Mouse (Mus musculus): ENCODE results near the gene Myo5a.
"Not testable (repeated sequence)": the region's sequence is repeated elsewhere in the genome, so short reads cannot be mapped to it uniquely, and the experiment has no call there.

Gene Myo5a

DNA sequence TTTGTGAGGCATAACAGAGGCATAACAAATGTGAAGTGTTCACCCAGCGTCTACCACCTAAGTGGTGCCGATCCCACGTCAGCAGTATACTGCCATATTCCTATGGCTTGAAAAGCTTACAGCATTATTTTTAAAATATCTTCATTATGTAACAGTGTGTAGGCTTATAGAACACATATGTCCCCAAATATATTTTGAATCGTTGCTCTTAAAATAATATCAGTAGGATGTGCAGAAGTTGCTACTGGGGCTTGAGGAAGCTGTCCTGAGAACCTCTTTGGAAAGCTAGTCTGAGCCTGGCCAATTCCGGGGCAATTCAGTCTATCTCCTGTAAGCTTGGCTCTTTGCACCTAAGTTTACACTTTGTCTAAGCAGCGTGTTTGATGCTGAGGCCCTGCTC lies 177.1 kb downstream of the Myo5a start:
- no peak for DNase-seq (ENCODE audit: low read depth, low spot score)

DNA sequence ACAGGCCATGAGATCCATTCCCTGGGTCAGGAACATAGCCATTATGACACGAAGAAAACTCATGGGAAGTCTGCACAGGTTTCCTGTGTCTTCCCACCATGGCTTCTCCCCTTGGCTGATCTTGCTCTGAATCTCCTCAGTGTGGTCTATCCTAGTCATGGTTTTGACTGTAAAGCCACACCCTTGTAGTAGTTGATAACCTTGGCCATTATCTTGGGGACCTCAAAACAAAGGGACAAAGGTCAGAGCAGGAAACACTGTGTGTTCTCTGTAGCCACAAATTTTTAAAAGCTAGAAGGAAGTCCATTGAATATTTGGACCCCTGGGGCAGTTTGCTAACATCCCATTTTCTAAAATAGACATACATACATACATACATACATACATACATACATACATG lies 177.5 kb downstream of the Myo5a start:
- DNase-seq (ENCODE audit: low read depth, low spot score) = no peak

DNA sequence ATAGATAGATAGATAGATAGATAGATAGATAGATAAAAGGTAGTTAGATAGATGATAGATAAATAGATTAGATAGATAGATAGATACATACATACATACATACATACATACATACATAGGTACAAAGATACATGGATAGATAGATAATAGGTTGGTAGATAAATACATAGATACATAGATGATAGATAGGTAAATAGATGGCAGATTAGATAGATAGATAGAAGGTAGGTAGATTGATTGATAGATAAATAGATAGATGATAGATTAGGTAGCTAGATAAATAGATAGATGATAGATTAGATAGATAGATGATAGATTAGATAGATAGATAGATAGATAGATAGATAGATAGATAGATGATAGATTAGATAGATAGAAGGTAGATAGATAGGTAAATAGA lies 178.1 kb downstream of the Myo5a start:
- no peak for DNase-seq (ENCODE audit: low read depth, low spot score)

DNA sequence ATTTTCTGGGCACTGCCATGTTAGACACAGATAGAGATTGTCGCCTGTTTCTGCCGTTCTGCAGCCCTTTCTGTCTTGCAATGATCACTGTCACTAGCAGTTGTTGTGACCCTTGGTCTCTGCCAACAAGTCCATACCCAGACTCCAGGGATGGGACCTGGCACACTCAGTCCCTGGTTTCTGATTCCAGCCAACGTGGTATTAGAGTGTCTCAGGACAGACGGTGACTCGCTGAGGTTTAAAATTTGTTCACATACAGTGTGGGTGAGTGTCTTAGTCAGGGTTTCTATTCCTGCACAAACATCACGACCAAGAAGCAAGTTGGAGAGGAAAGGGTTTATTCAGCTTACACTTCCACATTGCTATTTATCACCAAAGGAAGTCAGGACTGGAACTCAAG lies 182.3 kb downstream of the Myo5a start:
- not testable (repeated sequence) for DNase-seq (ENCODE audit: low read depth, low spot score)

DNA sequence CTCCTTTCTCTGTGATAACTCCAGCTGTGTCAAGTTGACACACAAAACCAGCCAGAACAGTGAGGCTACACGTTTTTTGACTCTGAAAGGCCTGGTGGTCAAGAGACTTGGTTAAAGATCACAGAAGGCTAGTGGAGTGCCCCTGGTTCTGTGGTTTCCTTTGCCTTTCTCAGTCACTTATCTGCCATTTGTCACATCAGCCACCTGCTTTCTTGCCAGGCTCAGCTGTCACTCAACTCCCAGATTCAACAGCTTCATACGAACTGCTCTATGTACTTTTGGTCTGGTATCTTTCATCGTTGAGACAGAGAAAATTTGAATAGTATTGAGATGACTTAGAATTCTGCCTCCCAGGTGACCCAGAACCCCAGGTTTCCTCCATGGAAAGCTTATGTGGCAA lies 183.0 kb downstream of the Myo5a start:
- no peak for DNase-seq (ENCODE audit: low read depth, low spot score)

DNA sequence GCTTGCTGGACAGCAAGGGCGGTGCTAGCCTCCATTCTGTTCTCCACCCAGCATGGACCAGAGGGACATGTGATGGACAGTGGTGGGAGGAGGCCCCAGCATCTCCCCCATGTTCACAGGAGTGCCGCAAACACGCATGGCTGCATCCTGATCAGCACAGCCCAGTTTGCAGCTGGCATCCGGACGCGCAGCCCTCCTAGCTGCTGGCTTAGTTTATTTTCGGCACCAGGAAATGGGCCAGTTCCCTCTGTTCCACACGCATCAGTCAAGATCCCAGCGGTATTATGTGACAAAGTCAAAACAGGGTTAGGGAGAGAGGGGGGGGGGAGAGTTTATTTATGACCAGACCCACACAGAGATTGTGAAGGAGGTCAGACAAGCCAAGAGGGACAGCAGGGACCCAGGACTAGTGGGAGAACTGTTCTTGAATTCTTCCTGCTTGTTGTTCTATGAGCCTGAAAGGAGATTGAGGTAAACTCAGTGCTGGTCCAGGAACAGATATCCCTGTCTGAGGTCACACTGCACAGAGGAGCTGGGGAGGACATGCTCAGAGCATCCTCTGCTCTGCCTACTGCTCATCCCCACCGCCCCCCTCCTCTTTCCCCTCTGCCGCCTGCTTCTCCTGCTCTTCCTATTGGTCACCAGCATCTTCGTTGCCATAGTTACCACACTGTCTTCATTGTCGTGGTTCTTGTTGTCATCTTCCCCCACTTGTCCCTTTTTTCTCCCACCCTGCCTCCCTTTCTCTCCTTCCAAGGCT lies 183.6 kb downstream of the Myo5a start:
- no peak for DNase-seq (ENCODE audit: low read depth, low spot score)

DNA sequence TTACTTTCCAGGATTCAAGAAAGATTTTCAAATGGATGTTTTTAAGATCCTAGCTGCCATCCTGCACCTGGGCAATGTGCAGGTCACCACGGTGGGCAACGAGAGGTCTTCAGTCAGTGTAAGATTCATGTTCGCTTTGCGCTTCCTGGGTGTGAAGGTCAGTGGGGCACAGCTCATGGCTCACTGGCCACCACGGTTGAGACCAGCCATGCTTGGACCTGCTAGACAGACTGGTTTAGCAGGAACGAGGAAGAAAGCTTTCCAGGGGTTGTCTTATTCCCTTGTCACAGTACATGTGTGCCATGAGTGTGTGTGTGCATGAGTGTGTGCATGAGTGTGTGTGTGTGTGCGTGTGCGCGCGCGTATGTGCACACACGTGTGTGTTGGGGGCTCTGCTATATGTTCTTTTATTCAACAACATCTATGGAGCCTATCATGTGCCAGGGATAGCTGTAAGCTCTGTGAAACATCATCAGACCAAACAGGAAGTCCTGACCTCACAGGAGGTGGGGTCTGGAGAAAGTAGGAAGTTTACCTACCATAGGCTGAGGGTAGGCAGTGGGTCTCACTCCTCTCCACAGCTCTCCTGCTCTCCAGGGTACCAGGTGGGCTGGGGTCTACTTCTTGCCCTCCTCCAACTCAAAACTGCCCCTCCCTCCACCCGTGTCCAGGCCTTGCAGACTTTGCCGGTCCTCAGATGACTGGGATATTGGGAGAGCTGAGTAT lies 185.2 kb downstream of the Myo5a start:
- DNase-seq (ENCODE audit: low read depth, low spot score) = peak; percentile 38

DNA sequence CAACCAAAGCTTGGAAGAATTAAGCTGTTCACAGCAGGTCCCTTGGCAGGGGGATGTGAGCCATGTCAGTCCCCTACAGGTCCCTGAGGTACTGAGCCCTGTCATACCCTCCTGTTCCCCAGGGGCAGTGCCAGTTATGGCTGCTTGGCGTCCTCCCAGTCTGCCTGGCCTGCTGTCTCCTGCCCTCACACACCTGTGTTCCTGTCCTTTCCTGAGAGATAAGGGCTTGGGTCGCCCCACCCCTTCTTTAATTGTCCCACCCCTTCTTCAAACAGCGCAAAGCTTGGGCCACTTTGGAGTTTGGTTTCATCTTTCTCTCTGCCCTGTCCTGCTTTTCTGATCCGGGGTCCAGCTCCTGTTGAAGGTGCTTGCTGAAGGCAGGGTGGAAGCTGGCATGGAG lies 188.0 kb downstream of the Myo5a start:
- DNase-seq (ENCODE audit: low read depth, low spot score) = no peak

DNA sequence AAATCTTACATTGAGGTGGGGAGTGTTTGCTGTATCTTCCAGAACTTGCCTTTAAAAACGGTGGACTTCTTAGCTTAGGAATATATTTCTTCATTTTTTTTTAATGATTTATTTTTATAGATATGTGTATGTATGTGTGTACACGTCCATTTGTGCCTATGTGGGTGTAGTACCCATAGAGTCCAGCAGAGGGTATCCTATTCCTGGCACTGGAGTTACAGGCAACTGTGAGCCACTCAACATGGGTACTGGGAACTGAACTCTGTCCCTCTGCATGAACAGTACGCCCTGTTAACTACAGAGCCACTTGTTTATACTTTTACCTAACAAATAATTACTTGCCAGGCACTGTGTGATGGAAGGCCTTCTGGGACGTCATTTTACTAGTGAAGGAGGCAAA lies 188.8 kb downstream of the Myo5a start:
- DNase-seq (ENCODE audit: low read depth, low spot score) = peak; percentile 23

DNA sequence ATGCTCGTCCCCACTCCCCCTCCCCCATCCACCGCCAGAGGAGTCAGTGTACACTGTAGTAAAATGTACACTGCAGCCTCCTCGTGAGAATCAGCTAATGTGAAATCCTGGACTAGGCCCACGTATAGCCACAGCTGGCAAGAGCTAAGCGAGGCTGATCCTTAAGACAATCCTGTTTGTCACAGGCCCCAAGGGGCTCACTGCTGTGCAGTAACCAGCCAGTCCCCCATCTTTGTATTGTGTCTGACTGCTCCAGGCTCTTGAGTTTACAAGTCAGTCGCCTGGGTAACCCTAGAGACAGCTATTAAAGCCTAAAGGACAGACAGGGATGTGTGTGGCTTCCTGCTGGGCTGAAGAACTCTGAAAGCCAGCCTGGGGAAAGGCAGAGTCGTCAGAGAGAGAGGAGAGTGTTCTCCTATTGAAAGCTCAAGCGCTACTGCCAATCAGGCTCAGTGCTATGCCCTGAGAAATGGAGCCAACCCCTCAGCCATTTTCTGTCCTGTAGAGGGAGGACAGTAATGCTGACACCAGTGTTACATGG lies 190.6 kb downstream of the Myo5a start:
- DNase-seq (ENCODE audit: low read depth, low spot score) = peak; percentile 15

DNA sequence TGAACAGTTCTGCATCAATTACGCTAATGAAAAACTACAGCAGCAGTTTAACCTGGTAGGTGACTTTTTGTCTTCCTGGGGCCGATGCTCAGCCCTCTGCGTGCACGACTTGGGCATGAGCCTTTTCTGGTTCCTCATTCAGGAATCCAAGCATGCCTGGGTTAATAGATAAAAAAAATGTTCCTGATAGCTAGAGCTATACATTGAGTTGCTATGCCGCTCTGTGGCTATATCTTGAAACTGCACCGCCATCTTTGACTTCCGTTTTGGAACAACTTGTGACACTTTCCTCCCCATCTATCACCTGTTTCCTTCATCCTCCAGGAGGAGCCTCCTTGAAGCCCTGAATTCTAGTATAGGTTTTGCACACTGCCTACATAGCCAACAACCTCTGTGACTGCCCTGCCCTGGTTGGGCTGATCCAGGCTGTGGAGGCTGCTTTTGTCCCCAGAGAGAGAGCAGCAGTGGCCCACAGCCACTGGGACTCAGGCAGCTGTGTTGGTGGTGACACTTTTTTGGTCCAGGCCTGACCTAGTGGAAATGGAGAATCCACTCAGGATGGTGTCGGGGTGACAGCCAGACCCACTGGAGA lies 191.5 kb downstream of the Myo5a start:
- DNase-seq (ENCODE audit: low read depth, low spot score) = peak; percentile 73

DNA sequence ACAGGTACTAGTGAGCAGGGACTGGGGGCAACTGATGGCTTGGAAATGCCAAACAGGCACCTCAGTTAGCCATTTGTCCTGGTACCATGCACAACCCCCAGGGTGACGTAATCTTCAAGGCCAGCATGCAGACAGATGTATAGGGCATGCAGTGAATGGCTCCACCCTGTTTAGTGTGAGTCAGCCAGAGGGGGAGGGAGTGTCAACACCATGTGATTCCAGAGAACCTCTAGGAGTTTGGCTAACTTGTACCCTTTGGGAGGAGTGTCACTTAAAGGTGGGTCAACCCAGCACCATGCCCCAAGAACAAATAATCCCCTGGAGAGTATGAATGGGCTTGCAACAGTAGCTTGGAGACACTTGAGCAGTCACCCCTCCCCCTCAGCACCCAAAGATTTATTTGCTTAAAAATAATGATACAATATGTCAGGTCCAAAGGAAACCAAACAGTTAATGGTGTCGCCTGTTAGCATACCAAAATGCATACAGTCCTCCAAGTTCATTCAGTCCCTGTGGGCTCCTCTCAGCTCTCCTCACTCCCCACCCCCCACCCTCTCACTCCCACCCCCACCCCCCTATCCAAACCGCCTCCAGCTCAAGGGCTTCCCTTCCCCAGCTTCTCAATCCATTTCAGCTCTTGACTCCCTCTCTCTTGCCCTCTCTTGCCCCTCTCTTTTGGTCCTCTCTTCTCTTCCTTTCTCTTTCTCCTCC lies 193.3 kb downstream of the Myo5a start:
- DNase-seq (ENCODE audit: low read depth, low spot score) = no peak

DNA sequence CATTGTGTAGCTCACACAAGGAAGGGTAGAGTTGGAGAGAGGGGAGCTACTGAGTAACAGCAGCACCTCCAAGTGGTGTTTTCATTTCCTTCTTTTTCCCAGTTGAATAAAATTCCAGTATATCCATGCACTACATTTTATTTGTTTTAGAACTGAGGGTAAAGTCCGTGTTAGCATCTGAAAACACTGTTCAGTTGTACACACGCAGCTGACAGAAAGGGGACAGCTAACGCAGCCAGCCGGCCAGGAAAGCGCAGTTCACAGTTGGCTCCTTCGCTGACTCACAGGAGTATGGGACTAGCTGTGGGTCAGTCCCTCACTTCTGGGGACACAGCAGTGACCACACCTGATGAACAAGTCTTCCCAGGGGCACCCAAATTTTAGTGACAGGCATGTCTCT lies 196.3 kb downstream of the Myo5a start:
- no peak for DNase-seq (ENCODE audit: low read depth, low spot score)

DNA sequence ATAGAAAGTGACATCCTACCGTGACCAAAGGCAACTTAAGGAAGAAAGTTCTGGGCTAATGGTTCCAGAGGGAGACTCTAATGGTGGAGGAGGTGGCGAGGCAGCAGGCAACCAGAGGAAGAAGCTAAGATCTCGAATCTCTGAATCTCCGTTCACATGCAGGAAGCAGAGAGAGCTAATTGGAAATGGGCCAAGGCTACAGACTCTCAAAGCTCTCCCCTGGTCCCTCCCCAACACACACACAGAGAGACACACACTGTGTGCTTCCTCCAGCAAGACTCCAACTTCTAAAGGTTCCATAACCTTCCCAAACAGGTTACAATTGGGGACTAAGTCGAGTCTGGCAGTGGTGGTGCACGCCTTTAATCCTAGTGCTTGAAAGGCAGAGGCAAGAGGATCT lies 199.6 kb downstream of the Myo5a start:
- DNase-seq (ENCODE audit: low read depth, low spot score) = peak; percentile 33

DNA sequence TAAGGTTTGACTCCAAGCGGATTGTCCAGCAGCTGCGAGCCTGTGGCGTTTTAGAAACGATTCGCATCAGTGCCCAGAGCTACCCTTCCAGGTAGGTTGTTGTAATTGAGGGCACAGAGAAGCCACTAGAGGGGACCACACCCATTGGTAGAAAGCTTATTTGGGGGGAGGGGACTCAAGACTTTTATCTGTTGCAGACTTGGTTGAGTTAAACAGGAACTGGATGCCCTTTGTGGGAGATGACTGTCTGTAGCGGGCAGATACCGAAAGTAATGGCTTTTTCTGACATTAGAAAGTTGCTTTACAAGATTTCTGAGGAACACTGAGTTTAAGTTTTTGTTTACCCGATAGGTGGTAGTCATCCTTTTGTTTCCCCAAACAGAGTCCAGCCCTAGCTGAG lies 200.7 kb downstream of the Myo5a start:
- DNase-seq (ENCODE audit: low read depth, low spot score) = peak; percentile 40

All from CD4-positive helper T cell, adult 2 months (primary cell).